Mouse (Mus musculus): Measurements from ENCODE around the gene Zswim3. TPM values are rescaled to one million over a fixed set of nuclear protein-coding genes. Genes with fewer than 3 reads are reported as not detected.
"Not testable (repeated sequence)": the region's sequence is repeated elsewhere in the genome, so short reads cannot be mapped to it uniquely, and the experiment has no call there.

Gene Zswim3
- total RNA-seq, 2 experiments from 2014 or later, result 1.2 to 1.4 TPM

DNA sequence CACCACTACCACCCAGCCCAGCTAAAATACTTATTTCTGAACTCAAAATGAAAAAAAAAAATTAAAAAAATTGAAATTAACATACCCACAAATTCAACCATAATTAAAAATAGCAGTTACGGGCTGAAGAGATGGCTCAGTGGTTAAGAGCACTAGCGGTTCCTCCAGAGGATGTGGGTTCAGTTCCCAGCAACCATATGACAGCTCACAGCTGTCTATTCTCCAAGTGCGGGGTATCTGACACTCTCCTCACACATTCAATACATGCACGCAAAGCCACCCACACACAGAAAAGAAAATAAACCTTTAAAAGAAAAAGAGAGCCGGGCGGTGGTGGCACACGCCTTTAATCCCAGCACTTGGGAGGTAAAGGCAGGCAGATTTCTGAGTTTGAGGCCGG, 45.2 kb downstream of the Zswim3 start:
- no peak for DNase-seq

DNA sequence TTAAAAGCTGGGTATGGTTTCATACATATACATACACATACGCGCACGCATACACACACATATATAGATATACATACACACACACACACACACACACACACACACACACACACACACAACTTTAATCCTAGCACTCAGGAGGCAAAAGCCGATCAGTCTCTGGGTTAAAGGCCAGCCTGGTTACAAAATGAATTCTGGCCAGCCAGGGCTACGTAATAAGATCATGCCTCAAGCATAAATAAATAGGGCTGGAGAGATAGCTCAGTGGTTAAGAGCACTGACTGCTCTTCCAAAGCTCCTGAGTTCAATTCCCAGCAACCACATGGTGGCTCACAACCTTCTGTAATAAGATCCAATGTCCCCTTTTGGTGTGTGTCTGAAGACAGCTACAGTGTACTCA, 50.7 kb downstream of the Zswim3 start:
- not testable (repeated sequence) for DNase-seq

DNA sequence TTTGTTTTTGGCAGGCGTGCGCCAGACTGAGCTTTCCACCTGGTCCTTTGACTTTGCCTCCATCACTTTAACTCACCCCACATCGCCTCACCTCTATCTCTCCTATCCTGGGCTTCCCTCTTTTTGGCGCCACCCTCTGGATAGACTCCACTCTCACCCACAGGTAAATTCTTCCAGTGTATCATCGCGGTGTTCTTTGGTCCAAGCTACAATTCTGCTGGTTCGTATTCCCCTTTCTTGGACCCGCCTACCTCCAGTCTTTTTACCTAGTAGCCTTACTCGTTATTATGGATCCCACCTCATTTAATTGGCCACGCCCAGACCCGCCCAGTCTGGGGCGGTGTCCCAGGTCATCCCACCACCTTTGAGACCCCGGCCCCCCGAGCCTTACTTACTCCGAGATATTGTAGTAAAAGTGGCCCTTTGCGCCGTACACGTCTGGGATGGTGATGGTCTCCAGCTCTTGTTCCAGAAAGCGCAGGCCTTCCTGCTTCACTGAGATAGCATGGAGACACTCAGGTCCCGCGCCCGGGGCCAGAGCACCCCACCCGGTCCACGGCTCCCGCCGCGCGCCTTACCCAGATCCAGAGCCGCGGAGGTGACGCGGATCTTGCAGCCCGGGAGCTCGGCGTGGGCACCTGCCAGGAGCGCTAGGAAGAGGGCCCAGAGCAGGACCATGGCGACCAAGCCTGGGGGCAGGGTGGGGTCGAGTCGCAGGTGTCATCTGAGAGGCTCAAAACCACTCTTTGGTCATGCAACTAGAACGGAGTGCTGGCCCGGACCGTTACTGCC, 51.6 kb downstream of the Zswim3 start:
- DNase-seq, result peak; percentile 23

- DNase-seq, result peak; percentile 44
Observed at GRCm38 (mm10) chr2:164857101-164857821, 52.4 kb downstream of the Zswim3 start, which contains the start of gene Pltp. Pltp (minus strand) TSS chr2:164857711.

DNA sequence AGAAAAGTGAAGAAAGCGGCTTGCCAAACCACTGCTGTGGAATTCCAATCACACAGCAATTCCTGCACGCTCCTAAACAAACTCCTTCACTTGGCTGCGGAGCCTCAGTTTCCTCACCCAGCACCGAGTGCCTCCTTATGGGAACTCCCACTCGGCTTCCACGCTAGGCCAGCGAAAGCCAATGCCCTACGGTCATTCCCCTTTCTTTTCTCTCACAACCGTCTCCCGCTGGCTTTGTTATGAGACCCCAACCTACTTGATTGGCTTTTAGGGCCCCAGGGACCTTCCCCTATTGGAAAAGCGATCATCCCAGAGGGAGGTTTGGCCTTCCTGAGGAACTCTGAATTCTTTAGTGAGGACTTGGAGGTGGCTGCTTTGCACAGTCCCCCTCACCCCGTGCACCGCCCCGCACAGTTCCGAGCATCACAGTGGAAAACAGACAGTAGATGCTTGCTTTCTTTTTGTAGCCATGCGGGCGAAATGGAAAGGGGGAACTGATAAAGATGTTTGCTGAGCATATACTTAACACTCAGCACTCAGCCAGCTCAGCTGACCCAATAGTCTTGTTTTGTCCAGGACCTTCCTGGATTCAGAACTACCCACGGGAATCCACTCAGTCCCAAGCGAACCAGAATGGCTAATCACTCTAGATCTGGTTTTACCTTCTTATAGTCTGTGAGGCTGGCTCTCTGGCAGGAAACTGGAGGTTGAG, 53.1 kb downstream of the Zswim3 start:
- DNase-seq, result no peak

GRCm38 (mm10) chr2:164859155-164859554, 54.3 kb downstream of the Zswim3 start:
- DNase-seq, result no peak

GRCm38 (mm10) chr2:164859640-164860432, 54.9 kb downstream of the Zswim3 start:
- DNase-seq, result no peak

- DNase-seq, result no peak
Observed at GRCm38 (mm10) chr2:164861094-164861493, 56.2 kb downstream of the Zswim3 start.

GRCm38 (mm10) chr2:164862179-164862861, 57.4 kb downstream of the Zswim3 start:
- peak; percentile 62 for DNase-seq

DNA sequence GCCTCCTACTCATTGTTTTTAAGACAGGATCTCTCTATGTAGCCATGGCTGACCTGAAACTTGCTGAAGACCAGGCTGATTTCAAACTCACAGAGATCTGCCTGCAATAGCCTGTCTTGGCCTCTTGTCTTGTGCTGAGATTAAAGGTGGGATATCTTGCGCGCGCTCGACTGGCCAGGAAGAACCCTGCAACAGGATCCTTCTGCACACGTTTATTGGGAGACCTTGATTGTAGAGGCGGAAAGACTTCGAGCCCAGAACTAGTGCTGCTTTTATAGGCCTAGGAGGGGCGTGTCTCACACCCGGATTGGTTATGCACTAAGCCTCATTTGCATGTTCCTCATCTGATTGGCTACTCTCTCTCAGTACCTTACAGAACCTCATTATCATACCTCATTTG, 58.5 kb downstream of the Zswim3 start:
- not testable (repeated sequence) for DNase-seq

GRCm38 (mm10) chr2:164864593-164864992, 59.7 kb downstream of the Zswim3 start:
- no peak for DNase-seq

- no peak for DNase-seq
Observed at GRCm38 (mm10) chr2:164866741-164867551, 62.0 kb downstream of the Zswim3 start.

DNA sequence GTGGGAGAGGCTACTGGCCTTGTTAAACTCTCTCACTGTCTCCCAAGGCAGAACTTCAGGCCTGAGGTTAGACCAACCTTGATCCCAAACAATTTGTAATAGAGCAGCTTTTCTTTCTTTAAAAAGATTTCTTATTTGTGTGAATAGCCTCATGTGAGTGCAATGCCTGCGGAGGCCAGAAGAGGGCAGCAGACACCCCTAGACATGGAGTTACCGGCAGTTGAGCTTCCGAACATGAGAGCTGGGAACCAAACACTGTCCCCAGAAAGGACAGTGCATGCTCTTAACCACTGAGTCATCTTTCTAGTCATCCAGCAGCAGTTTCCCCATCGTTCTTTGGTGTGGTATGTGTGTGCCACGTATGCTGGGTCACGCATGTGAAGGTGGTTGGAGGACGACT, 62.7 kb downstream of the Zswim3 start:
- no peak for DNase-seq

DNA sequence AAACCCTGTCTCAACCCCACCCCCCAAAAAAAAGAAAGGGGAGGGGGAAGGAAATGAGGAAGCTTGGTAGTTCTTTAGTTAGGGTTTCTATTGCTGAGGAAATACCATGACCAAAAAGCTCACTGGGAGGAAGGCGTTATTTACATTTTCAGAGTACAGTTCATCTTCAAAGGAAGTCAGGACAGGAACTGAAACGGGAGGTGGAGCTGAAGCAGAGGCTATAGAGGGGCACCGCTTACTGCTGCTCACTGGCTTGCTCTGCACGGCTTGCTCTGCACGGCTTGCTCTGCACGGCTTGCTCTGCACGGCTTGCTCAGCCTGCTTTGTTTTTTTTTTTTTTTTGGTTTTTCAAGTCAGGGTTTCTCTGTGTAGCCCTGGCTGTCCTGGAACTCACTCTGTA, 63.6 kb downstream of the Zswim3 start:
- no peak for DNase-seq

Other genes with a start within 250 kb of the Zswim3 start
- gene Wfdc2, start 242.7 kb upstream of the Zswim3 start, total RNA-seq (2021), result not detected
- not detected for gene Spint3, start 231.6 kb upstream of the Zswim3 start, total RNA-seq (2021)
- gene Wfdc6a, start 219.7 kb upstream of the Zswim3 start, total RNA-seq (2021), result not detected
- not detected for gene Eppin, start 211.5 kb upstream of the Zswim3 start, total RNA-seq (2021)
- gene Wfdc6b, start 191.6 kb upstream of the Zswim3 start, total RNA-seq (2021), result not detected
- not detected for gene Wfdc8, start 191.5 kb upstream of the Zswim3 start, total RNA-seq (2021)
- not detected for gene Wfdc16, start 166.3 kb upstream of the Zswim3 start, total RNA-seq (2021)
- gene Wfdc10, start 149.1 kb upstream of the Zswim3 start, total RNA-seq (2021), result not detected
- not detected for gene Wfdc9, start 148.5 kb upstream of the Zswim3 start, total RNA-seq (2021)
- gene Wfdc11, start 131.0 kb upstream of the Zswim3 start, total RNA-seq (2021), result not detected
- gene Wfdc13, start 120.0 kb upstream of the Zswim3 start, total RNA-seq (2021), result not detected
- gene Spint4, start 106.6 kb upstream of the Zswim3 start, total RNA-seq (2021), result not detected
- gene Spint5, start 89.8 kb upstream of the Zswim3 start, total RNA-seq (2021), result not detected
- not detected for gene Wfdc3, start 59.2 kb upstream of the Zswim3 start, total RNA-seq (2021)
- gene Dnttip1, start 59.1 kb upstream of the Zswim3 start, total RNA-seq (2021), result 10 to 100 TPM; 27.4 to 31.9 TPM
- gene Ube2c, start 35.2 kb upstream of the Zswim3 start, total RNA-seq (2021), result 10 to 100 TPM; 14.2 to 16.9 TPM
- over 10,000 TPM; 13,775 to 14,965 TPM for gene Tnnc2, start 25.1 kb upstream of the Zswim3 start, total RNA-seq (2021)
- 10 to 100 TPM; 18.1 to 20.5 TPM for gene Snx21, start 19.3 kb upstream of the Zswim3 start, total RNA-seq (2021)
- 10 to 100 TPM in 1 of 2 experiments, 1 to 10 TPM in 1; 9.7 to 10.4 TPM for gene Acot8, start 216 bp upstream of the Zswim3 start, total RNA-seq (2021)
- gene Zswim1, start 17.6 kb downstream of the Zswim3 start, total RNA-seq (2021), result 1 to 10 TPM; 3.5 to 4.5 TPM
- gene Spata25, start 23.4 kb downstream of the Zswim3 start, total RNA-seq (2021), result under 1 TPM; 0.68 TPM
- 10 to 100 TPM; 53.3 to 75.2 TPM for gene Ctsa, start 27.8 kb downstream of the Zswim3 start, total RNA-seq (2021)
- 10 to 100 TPM; 39.2 to 45.2 TPM for gene Neurl2, start 28.4 kb downstream of the Zswim3 start, total RNA-seq (2021)
- gene Pltp, start 52.6 kb downstream of the Zswim3 start, total RNA-seq (2021), result 10 to 100 TPM; 15.2 to 18.5 TPM
- gene Pcif1, start 74.2 kb downstream of the Zswim3 start, total RNA-seq (2021), result 10 to 100 TPM; 31.2 to 34.3 TPM
- gene Zfp335, start 106.7 kb downstream of the Zswim3 start, total RNA-seq (2021), result 10 to 100 TPM in 1 of 2 experiments, 1 to 10 TPM in 1; 8.5 to 11.0 TPM
- gene Mmp9, start 135.7 kb downstream of the Zswim3 start, total RNA-seq (2021), result 10 to 100 TPM in 1 of 2 experiments, 1 to 10 TPM in 1; 1.2 to 96.6 TPM
- gene Slc12a5, start 155.7 kb downstream of the Zswim3 start, total RNA-seq (2021), result 1 to 10 TPM; 1.4 to 1.5 TPM
- gene Ncoa5, start 229.8 kb downstream of the Zswim3 start, total RNA-seq (2021), result 10 to 100 TPM; 13.4 to 20.4 TPM

All from gastrocnemius, postnatal 10 days (tissue).